Mouse (Mus musculus) left cerebral cortex, postnatal 25 days (tissue): ENCODE measurements around the gene Dlk1. TPM values are rescaled to one million over a fixed set of nuclear protein-coding genes. Genes with fewer than 3 reads are reported as not detected.
A peak's percentile ranks its signal among the peaks of the same experiment; 100 is the strongest.

Experiments
- DNase-seq, 2 experiments: peaks; one replicate each; pipeline ENCODE4 v3.0.0; 2022; ENCODE audit warnings: low spot score in 2 of 2, mixed read lengths in 1 of 2
- intact Hi-C: fragments of 180-260 bp; cut with DNase I; formaldehyde crosslinking; loops from one replicate; pipeline ENCODE4 v1.15.1; 2025
- total RNA-seq, 2 experiments: library from RNA; stranded (reverse); gene quantifications; 2 replicates each; pipeline ENCODE4 v1.2.3; 2021

Gene Dlk1
- 10 to 100 TPM in 1 of 2 experiments, 1 to 10 TPM in 1; 5.7 to 13.4 TPM for total RNA-seq

- intact Hi-C loops: no loop called here
Measured at GRCm38 (mm10) chr12:109452592-109452991, at the start of gene Dlk1. Gene Dlk1, plus strand, starts transcription at chr12:109452823.

GRCm38 (mm10) chr12:109402943-109403342, 49.7 kb upstream of the Dlk1 start:
- intact Hi-C loops: loop anchor here (5.0 kb wide), 1 partner anchor 139 kb away; no protein-coding TSS in a partner anchor
- DNase-seq: no peak

More at GRCm38 (mm10) chr12:109452592-109452991, at the start of gene Dlk1:
- no peak for DNase-seq

- intact Hi-C loops: loop anchor here (5.0 kb wide), 1 partner anchor 139 kb away; no protein-coding TSS in a partner anchor
- no peak for DNase-seq
Measured at GRCm38 (mm10) chr12:109403752-109404151, 48.9 kb upstream of the Dlk1 start.

DNA sequence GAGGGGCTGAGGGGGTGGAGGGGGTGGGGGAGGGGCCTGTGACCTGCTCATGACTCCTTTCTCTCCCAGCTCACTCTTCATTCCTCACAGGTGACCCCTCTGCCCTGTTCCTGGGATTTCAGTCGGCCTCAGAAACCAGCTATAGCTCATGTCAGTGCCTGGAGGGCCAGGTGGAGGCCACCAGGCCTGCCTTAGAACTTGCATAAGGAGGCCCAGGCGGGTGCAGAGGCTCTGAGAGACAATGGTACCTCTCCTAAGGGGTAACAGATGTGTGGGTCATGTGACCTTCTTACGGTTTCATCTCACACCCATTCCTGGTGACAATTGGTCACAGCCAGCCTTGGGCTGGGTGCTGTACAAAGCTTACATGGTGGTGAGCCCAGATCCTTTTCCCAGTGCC, 46.6 kb upstream of the Dlk1 start:
- DNase-seq: no peak
- intact Hi-C loops: no loop called here

GRCm38 (mm10) chr12:109410723-109411122, 41.9 kb upstream of the Dlk1 start:
- intact Hi-C loops: no loop called here
- DNase-seq: no peak

DNA sequence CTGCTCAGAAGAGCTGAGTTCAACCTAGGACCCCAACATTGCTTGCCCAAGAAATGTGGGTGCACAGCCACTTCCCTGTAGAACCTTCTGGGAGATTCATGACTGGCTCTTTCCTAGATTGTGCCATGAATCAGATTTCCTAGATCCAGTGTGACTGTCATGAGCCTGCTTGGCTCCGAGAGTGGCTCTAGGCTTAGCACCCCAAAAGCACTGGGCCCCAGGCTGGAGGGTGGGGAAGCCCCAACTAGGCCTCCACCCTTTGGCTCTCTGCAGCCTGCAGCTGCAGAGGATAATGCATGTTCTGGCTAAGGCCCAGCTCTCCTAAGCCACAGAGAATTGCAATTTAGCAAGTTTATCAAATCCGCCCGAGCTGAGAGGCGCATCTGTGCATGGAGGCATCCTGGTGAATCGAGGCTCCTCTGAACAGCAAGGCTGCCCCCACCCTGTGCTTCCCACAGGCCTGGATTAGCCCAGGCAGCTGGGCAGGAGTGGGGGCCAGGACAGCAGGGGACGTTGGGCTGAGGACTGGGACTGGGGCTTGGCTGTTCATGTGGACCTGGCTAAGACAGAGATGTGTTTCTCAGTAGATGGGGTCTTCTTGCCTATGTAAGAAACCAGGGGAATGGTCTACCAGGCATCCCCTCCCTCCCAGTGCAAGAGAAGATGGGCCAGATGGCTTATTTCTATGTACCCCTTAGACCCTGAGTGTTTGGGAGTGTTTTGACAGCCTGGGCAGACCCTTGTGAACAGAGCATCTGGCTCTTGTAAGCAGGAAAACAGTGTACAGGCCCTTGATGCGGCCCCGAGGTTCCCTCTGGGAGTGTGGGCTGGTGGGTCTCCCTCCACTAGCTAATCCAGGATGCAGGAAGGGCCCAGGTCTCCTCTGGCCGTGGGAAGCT, 41.2 kb upstream of the Dlk1 start:
- DNase-seq: no peak
- intact Hi-C loops: no loop called here

- DNase-seq: peak in 1 of 2 experiments; percentile 63
- intact Hi-C loops: no loop called here
Measured at GRCm38 (mm10) chr12:109412071-109412440, 40.6 kb upstream of the Dlk1 start.

DNA sequence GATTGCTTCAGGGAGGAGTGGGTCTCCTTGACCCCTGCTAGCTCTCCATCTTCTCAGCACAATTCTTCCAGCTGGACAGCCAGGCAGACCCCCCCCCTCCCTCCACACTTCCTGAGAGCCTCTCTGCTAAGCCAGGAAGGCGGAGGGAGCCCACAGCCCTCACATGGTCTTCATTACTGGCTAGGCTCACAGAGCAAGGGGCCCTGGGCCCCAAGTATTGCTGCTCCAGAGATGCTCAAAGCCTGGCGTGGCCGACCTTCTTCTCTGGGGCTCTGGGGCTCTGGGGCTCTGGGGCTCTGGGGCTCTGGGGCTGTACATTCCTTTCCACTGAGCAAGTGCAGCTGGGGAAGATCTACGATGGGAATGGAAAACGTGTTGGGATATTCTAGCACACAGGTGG, 39.9 kb upstream of the Dlk1 start:
- DNase-seq: no peak
- intact Hi-C loops: no loop called here

GRCm38 (mm10) chr12:109413321-109413720, 39.3 kb upstream of the Dlk1 start:
- no peak for DNase-seq
- intact Hi-C loops: no loop called here

DNA sequence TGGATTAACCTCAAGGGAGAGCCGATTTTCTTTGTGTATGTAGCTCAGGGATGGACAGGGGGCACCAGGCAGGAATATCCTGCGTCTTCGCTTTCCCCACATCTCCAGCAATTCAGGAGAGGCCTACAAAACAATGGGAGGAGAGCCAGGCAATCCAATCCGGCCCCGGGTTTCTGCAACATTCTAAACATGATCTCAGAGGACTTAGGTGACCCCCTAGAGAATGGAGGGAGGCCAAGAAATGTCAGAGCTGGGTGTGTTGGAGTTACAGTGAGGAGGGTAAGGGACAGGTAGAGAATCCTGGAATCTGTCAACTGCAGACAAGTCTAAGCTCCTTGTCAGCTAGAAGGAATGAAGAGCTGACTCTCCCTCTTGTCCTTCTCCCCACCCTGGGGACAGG, 35.9 kb upstream of the Dlk1 start:
- DNase-seq: no peak
- intact Hi-C loops: no loop called here

- intact Hi-C loops: no loop called here
- DNase-seq: peak in 1 of 2 experiments; percentile 77
Measured at GRCm38 (mm10) chr12:109417476-109418201, 35.0 kb upstream of the Dlk1 start.

- intact Hi-C loops: no loop called here
- DNase-seq: no peak
Measured at GRCm38 (mm10) chr12:109420006-109420405, 32.6 kb upstream of the Dlk1 start.

DNA sequence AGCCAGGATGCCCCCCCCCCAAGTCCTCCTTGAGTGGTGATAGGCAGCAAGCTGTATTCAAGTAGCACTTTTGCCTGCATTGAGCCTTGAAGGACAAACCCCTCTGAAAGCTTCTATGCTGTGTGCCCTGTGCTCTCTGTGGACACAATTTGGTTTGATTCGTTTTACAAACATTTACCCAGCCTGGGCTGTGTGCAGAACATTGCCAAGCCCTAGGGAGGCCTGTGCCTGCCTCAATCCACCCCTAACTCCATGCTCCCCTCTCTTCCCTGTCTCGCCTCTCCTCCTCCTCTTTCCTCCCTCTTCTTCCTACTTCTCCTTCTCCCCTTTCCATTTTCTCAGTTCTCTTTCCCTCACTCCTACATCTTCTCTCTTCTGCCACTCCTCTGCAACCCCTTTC, 29.5 kb upstream of the Dlk1 start:
- DNase-seq: no peak
- intact Hi-C loops: no loop called here

DNA sequence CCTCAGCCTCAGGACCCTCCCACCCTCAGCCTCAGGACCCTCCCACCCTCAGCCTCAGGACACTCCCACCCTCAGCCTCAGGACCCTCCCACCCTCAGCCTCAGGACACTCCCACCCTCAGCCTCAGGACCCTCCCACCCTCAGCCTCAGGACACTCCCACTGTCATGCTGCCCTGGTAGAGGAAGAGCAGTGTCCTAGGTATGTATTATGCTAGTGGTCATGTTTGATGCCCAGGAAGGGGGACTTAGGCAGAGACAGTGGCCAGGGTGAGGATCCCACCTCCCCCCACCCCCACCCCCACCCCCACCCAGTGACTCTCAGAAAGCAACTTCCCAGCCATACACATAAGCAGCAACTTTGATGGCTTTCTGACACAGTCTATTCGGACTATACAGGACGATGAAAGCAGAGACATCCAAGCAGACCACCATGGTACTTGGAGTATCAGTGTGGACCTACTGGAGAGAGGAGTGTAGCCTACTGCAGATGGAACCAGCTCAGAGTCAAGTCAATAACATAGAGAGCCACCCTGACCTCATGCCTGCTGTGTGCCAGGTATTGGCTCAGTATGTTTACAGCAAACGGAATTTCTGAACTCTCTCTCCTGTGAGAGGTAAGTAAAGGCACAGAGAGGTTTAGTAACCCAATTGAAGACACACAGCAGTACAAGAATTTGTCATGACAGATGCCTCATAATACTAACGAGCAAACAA, 28.8 kb upstream of the Dlk1 start:
- no peak for DNase-seq
- intact Hi-C loops: no loop called here

DNA sequence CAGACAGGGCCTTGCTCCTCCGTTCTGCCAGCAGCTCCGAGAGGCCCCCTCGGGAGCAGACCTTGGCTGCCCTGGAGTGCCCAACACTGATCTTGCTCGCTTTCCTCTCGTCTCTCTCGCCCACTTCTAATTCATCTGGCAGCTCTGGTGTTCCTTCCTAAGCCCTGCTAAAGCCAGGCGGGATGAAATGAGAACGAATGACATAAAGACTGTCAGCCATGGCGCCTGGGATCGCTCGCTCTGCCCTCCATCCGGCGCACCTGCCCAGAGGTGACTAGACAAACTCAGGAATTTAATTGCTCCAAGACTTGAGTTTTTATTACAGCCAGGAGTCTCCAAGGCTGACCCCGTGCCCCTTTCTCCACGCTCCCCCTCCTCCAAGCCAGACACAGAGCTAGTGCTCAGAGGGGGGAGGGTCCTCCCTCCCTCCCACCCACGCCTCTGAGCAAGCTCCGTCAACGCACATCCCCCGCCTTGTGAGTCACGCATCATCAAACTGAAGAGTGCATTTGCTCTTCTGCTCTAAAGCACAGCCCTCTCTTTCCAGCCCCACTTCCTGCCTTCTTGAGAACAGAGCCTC, 27.8 kb upstream of the Dlk1 start:
- peak in 1 of 2 experiments; percentile 69 for DNase-seq
- intact Hi-C loops: no loop called here

DNA sequence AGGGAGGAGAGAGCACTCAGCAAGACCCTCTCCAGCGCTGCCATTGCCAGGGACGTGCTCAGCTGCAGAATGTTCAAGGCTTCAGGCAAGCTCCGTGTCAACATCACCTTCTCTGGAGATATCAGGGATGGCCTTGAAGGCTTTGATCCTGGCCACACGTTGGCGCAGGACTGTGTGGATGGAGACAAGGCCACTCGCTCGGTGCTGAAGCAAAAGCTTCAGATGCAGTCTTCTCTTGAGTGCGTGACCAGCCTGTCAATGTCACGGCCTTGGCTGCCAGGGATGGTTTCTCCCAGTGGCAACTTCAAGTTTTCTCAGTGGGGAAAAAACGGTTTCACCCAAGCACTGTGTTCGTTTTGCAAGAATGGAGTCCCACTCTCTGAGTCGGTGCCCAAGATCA, 26.6 kb upstream of the Dlk1 start:
- no peak for DNase-seq
- intact Hi-C loops: no loop called here

- intact Hi-C loops: loop anchor here (10.0 kb wide), 2 partner anchors 312 to 942 kb away; no protein-coding TSS in a partner anchor
- DNase-seq: no peak
Measured at GRCm38 (mm10) chr12:109432475-109433130, 20.0 kb upstream of the Dlk1 start.

- intact Hi-C loops: loop anchor here (2.0 to 10.0 kb wide), 5 partner anchors 106 to 961 kb away; no protein-coding TSS in a partner anchor
- no peak for DNase-seq
Measured at GRCm38 (mm10) chr12:109436367-109436807, 16.2 kb upstream of the Dlk1 start.

- no peak for DNase-seq
- intact Hi-C loops: loop anchor here (2.0 to 10.0 kb wide), 5 partner anchors 106 to 960 kb away; no protein-coding TSS in a partner anchor
Measured at GRCm38 (mm10) chr12:109436852-109437251, 15.8 kb upstream of the Dlk1 start.
